Mouse (Mus musculus): ENCODE measurements around the gene Pter.

Gene Pter

DNA sequence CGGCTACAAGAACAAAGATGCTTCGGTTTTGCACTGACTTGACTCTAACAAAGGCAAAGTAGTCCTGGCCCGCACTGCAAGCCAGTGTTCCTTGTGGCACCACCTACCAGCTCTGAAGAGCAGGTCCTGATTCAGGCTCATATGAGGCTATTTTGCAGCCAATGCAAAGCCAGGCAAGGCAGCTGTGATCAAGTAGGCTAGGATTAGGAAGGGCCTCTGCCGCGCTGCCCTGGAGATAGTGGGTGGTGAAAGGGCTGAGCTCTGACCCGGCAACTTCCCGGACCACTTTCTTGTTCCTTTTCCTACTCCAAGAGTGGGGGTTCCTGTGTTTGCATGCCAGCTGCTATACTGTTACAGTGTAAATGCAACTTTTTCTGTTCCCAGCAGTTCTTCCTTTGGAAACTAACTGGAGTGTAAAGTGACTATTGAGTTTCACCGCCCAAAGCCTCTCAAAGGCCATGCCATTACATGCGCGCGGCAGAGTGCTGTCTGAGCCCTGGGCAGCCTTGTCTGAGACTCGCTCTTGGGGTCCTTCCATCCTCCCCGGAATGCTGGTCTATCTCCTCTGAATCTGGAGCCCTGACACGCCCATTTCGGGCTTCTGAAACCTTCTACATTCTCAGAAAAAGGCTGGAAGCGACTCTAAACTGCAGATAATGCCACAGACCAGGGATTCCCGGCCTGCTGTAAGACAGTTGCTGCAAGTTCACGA, 85.6 kb downstream of the Pter start:
- DNase-seq (ENCODE audit: low spot score in 2 of 2): peak in 1 of 2 experiments; percentile 45

DNA sequence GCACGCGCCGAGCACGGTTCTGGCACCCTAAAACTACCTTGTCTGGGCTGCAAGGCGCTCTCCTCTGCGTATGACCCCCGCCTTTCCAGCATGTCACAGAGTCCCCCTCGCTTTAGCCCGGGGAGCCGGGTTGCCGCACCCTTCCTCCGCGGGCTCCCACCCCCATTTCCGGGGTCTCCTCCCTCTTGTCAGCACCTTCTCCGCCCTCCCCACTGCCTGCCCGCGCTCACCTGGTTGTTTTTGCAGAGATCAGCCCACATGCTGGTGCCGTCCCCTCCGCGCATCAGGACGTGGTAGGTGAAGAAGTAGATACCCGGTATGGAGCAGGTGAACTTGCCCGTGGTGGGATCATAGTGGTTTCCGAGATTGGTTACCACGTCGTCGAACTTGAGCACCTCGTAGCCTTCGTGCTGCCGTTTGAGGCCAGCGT, 86.2 kb downstream of the Pter start:
- DNase-seq (ENCODE audit: low spot score in 2 of 2): peak; percentile 24 to 37

DNA sequence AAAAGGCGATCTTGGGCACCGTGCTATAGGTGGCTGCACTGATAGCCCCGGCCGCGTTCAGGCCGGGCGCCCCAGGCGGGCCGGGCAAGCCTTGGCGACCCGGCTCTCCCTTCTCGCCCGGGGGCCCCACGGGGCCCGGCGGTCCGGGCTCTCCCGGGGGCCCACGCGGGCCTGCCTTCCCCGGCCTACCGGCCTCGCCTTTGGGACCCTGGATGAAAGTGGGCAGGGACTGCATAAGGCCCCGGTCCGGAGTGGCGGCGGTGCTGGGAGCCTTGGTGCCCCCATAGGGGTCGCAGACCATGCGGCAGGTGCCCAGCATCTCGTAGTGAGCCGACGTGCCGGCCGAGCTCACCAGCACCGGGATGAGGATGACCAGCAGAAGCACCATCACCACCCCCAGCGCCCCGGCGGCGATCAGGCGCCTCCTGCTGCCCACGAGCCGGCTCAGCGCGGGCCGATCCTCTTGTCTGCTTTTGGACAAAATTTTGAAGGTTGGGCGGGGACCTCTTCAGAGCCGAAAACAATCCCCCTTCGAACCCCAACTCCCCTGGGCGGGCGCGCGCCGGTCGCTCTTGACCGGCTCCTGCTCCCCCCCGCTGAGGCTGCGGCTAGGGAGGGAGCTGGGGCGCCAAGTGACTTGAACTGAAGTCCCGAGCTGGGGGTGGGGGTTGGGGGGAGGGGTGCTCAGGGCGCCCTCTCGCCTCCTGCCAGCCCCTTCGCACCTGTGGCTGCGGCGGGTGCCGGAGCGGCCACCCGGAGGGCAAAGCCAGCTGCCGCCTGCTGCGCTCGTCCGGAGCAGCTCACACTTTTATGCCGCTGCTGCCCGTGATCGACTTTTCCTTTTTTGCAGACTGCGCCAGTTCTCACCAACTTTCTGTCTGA, 86.9 kb downstream of the Pter start:
- DNase-seq (ENCODE audit: low spot score in 2 of 2): peak; percentile 43 to 54

DNA sequence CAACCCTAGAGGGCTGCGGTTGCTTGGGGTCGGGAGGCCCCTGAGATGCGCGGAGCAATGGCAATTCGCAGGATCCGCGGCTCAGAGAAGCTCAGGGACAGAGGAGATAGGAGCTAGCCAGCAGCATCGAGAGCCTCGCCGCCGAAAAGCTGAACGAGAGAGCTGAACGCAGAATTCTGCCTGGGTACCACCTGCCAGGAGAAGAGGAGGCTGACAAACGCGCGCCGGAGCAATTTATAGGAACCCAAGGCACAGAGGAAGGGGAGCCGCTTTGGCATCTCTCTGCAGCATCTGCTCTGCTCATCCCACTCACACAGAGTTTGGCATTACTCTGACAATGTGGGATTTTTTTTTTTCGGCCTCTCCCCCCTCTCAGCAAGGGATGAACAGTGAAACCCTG, 87.6 kb downstream of the Pter start, which contains the start of gene C1ql3:
TSS of gene C1ql3 (minus strand) at position 335 of the 400 bp plus-strand sequence.
- peak; percentile 87 to 91 for DNase-seq (ENCODE audit: low spot score in 2 of 2)

DNA sequence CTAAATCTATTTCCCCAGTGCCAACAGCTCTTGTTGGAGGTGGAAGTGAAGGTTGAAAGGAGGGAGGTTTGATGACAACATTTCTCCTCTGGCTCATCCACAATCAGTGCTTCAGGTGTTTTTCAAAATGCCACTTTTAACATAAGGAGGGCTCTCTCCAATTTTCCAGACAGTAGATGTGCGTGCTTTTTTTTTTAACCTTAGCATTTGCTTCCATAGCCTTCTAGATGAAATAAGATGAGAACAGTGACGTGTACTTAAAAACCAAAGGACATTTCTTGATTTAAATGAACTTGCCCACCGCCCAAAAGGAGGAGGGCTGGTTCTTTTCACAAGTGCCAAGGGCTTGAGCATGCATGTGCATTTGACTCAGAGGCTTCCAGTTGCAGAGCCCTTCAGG, 88.1 kb downstream of the Pter start:
- no peak for DNase-seq (ENCODE audit: low spot score in 2 of 2)

DNA sequence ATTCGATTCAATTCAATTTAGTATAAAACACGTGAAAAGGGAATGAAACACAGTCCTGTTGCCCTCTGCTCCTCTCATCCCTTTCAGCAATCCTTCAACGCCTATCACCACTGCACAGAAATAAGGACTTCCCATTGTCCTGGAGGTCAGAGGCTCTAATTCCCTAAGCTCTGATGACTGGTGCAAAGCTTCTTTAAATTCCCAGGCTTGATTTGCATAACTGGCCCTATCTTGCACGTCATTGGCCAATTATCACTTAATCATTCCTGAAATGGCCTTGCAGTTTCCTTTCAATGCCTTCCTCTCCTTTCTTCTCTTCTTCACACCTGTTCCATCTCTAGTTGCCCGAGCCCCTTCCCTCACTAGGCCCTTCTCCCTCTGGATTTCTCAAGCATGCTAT, 94.5 kb downstream of the Pter start:
- no peak for DNase-seq (ENCODE audit: low spot score in 2 of 2)

DNA sequence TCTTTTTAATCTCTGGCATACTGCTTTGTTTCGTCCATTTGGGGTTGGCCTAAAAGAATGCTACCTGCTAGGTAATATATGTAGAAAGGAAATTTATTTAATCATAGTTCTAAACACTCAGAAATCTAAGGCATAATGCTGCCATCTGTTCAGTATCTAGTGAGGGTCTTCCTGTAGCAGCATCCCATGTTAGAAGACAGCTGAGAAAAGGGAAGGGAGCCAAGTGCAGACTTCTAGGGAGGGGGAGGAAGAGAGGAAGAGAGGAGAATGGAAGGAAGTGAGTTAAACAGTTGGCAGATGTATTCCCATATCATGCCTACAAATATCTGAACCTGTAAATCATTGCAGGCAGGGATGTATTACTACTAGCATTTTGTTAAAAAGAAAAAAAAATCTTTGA, 95.0 kb downstream of the Pter start:
- DNase-seq (ENCODE audit: low spot score in 2 of 2): no peak

DNA sequence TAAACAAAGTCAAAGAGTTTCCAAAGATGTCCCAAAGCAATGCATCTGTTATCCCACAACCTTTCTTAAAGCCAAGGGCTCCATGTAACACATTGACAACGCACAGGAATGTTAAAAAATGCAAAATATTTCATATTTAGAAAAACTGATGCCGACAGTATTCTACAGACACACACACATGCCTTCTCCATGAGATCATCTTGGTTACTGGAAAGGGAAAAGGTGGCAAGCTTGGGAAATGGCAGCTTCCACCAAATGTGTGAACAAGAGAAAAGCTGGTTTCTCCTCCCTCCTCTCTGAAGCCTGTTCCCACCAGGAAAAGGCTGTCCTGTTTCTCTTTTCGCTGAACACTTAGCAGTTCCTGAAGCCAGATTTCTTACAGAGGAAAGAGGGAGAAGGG, 114.9 kb downstream of the Pter start:
- no peak for DNase-seq (ENCODE audit: low spot score in 2 of 2)

DNA sequence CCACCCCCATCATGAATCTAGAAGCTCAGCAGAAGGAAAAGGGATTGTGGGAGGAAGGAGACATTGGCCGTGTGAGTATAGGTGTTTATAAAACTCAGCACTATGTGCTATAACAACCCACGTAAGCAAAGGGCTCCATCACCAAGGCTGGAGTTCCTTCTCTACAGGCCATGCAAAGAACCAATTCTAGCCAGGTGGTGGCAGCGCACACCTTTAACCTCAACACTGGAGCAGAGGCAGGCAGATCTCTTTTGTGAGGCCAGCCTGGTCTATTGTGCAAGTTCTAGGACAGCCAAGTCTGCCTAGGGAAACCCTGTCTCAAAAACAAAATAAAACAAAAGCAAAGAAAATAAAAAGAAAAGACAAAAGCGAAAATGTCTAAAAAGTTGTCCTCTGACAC, 115.9 kb downstream of the Pter start:
- no peak for DNase-seq (ENCODE audit: low spot score in 2 of 2)

DNA sequence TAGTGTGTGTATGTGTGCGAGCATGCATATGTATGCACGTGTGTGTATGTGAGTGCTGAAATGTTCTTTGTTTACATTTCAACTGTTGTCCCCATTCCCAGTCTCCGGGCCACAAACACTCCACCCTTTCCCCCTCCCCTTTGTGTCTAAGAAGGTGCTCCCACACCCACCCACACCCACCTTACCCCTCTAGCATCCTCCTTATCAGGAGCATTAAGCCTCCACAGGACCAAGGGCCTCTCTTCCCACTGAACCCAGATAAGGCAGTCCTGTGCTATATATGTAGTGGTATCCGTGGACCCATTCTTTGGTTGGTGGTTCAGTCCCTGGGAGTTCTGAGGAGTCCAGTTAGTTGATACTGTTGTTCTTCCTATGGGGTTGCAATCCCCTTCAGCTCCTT, 120.7 kb downstream of the Pter start:
- no peak for DNase-seq (ENCODE audit: low spot score in 2 of 2)

DNA sequence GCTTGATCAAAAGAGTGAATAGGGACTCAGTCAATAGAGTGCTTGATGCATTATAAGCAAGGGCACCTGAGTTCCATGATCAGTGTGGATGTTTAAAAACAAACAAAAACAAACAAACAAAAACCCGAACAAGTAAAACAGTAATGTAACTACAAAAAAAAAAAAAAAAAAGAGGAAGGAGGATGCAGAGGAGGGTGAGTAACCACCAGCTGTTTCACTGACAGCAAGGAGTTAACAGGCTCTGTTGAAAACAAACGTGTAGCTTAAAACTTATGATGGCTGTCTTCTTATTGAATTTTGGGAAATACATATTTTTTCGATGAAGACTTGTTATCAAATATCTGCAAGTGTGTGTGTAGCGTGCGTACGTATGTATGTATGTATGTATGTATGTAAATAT, 124.8 kb downstream of the Pter start:
- DNase-seq (ENCODE audit: low spot score in 2 of 2): no peak
